Mouse (Mus musculus) megakaryocyte, embryonic 14.5 days (primary cell): ENCODE results near the gene Rab37. TPM values are rescaled to one million over a fixed set of nuclear protein-coding genes. Genes with fewer than 3 reads are reported as not detected.

Experiments used
- H3K27me3 ChIP-seq: replicated peaks from 2 replicates; pipeline ENCODE3; 2012; ENCODE audit warnings: inconsistent platforms
- H3K36me3 ChIP-seq: replicated peaks from 2 replicates; pipeline ENCODE3; 2012; ENCODE audit warnings: low read length, inconsistent platforms, mixed read lengths
- H3K4me1 ChIP-seq: 2 replicates; pipeline ENCODE4 v1.6.1; 2012; ENCODE audit warnings: inconsistent platforms
- H3K4me3 ChIP-seq: replicated peaks from 2 replicates; pipeline ENCODE3; 2012; ENCODE audit warnings: moderate library complexity, mild to moderate bottlenecking, inconsistent platforms
- H3K9me3 ChIP-seq: 2 replicates; pipeline ENCODE4 v1.6.1; 2012; ENCODE audit warnings: inconsistent platforms
- FLI1 ChIP-seq: IDR thresholded peaks from 2 replicates; pipeline ENCODE4 v1.6.1; 2012; ENCODE audit warnings: low read length, inconsistent platforms, mixed read lengths
- GATA1 ChIP-seq: IDR thresholded peaks from 3 replicates; pipeline ENCODE4 v1.6.1; 2012; ENCODE audit warnings: mixed read lengths, low read length, inconsistent platforms, borderline replicate concordance
- polyA plus RNA-seq: library from polyadenylated mRNA; stranded (reverse); fragments of >175 nt; gene quantifications from 2 replicates; pipeline ENCODE4 v1.2.3, GENCODE M21; 2012; ENCODE audit warnings: low replicate concordance; ENCODE audit not compliant: insufficient read depth

Rab37 gene
- polyA plus RNA-seq, 1 experiment = 19.8 TPM

- peak within 1 kb of the TSS; percentile 95 for H3K4me3 ChIP-seq
- peaks cover 57% of the 10 kb centered on the region for H3K36me3 ChIP-seq
- TF ChIP-seq GATA1 (no peak), FLI1 (no peak)
- H3K4me1 ChIP-seq = peaks cover 65% of the 10 kb centered on the region
- no peaks in the 10 kb centered on the region for H3K9me3 ChIP-seq
- H3K27me3 ChIP-seq = no peaks in the 10 kb centered on the region
These were observed 96.5 kb downstream of the Rab37 start, which contains the start of gene Nat9 for GRCm38 (mm10) chr11:115187693-115188092. TSS of gene Nat9 (minus strand) at chr11:115187859.

GRCm38 (mm10) chr11:115188539-115189231 is 97.5 kb downstream of the Rab37 start:
- Histone ChIP-seq H3K9me3 (no peaks in the 10 kb centered on the region), H3K4me3 (peak overlapping the region; percentile 62), H3K4me1 (peaks cover 60% of the 10 kb centered on the region), H3K36me3 (peaks cover 47% of the 10 kb centered on the region), H3K27me3 (no peaks in the 10 kb centered on the region)
- TF ChIP-seq FLI1 (no peak), GATA1 (no peak)

GRCm38 (mm10) chr11:115189304-115189703 is 98.1 kb downstream of the Rab37 start:
- no peak for TF ChIP-seq GATA1
- TF ChIP-seq FLI1 = no peak
- H3K4me3 ChIP-seq = peak overlapping the region; percentile 78
- H3K9me3 ChIP-seq = no peaks in the 10 kb centered on the region
- peaks cover 61% of the 10 kb centered on the region for H3K4me1 ChIP-seq
- H3K36me3 ChIP-seq = peaks cover 41% of the 10 kb centered on the region
- no peaks in the 10 kb centered on the region for H3K27me3 ChIP-seq

- no peaks in the 10 kb centered on the region for H3K27me3 ChIP-seq
- H3K9me3 ChIP-seq = no peaks in the 10 kb centered on the region
- H3K4me1 ChIP-seq = peaks cover 70% of the 10 kb centered on the region
- peak overlapping the region; percentile 51 for H3K4me3 ChIP-seq
- TF ChIP-seq FLI1 (no peak), GATA1 (no peak)
- peaks cover 57% of the 10 kb centered on the region for H3K36me3 ChIP-seq
These were observed 100.9 kb downstream of the Rab37 start for GRCm38 (mm10) chr11:115192180-115192579.

GRCm38 (mm10) chr11:115194693-115195092 is 103.5 kb downstream of the Rab37 start:
- H3K4me1 ChIP-seq = peaks cover 48% of the 10 kb centered on the region
- peaks cover 71% of the 10 kb centered on the region for H3K36me3 ChIP-seq
- no peaks in the 10 kb centered on the region for H3K9me3 ChIP-seq
- no peaks in the 10 kb centered on the region for H3K27me3 ChIP-seq
- TF ChIP-seq FLI1 = no peak
- TF ChIP-seq GATA1 = no peak
- no peak overlapping the region for H3K4me3 ChIP-seq

- H3K4me1 ChIP-seq = peaks cover 42% of the 10 kb centered on the region
- no peak overlapping the region for H3K4me3 ChIP-seq
- no peaks in the 10 kb centered on the region for H3K9me3 ChIP-seq
- H3K27me3 ChIP-seq = no peaks in the 10 kb centered on the region
- TF ChIP-seq FLI1 = no peak
- no peak for TF ChIP-seq GATA1
- H3K36me3 ChIP-seq = peaks cover 74% of the 10 kb centered on the region
These were observed 104.7 kb downstream of the Rab37 start for GRCm38 (mm10) chr11:115195933-115196332.

- no peaks in the 10 kb centered on the region for H3K9me3 ChIP-seq
- H3K4me1 ChIP-seq = peaks cover 33% of the 10 kb centered on the region
- H3K27me3 ChIP-seq = no peaks in the 10 kb centered on the region
- H3K36me3 ChIP-seq = peaks cover 79% of the 10 kb centered on the region
- no peak overlapping the region for H3K4me3 ChIP-seq
- TF ChIP-seq GATA1 (no peak), FLI1 (no peak)
These were observed 106.3 kb downstream of the Rab37 start for GRCm38 (mm10) chr11:115197558-115197957.

GRCm38 (mm10) chr11:115198932-115199384 is 107.7 kb downstream of the Rab37 start:
- H3K9me3 ChIP-seq = no peaks in the 10 kb centered on the region
- peaks cover 34% of the 10 kb centered on the region for H3K4me1 ChIP-seq
- TF ChIP-seq FLI1 (no peak), GATA1 (no peak)
- no peak overlapping the region for H3K4me3 ChIP-seq
- no peaks in the 10 kb centered on the region for H3K27me3 ChIP-seq
- peaks cover 93% of the 10 kb centered on the region for H3K36me3 ChIP-seq

GRCm38 (mm10) chr11:115200520-115200919 is 109.3 kb downstream of the Rab37 start:
- TF ChIP-seq FLI1 (no peak), GATA1 (no peak)
- Histone ChIP-seq H3K27me3 (no peaks in the 10 kb centered on the region), H3K4me1 (peaks cover 23% of the 10 kb centered on the region), H3K9me3 (no peaks in the 10 kb centered on the region), H3K36me3 (peaks cover 95% of the 10 kb centered on the region), H3K4me3 (no peak overlapping the region)

GRCm38 (mm10) chr11:115202316-115202715 is 111.1 kb downstream of the Rab37 start:
- peaks cover 99% of the 10 kb centered on the region for H3K36me3 ChIP-seq
- no peak overlapping the region for H3K4me3 ChIP-seq
- H3K9me3 ChIP-seq = no peaks in the 10 kb centered on the region
- no peaks in the 10 kb centered on the region for H3K27me3 ChIP-seq
- H3K4me1 ChIP-seq = peaks cover 14% of the 10 kb centered on the region
- TF ChIP-seq FLI1 (no peak), GATA1 (no peak)

GRCm38 (mm10) chr11:115202756-115203155 is 111.5 kb downstream of the Rab37 start:
- Histone ChIP-seq H3K4me1 (peaks cover 14% of the 10 kb centered on the region), H3K36me3 (peaks cover 99% of the 10 kb centered on the region), H3K4me3 (no peak overlapping the region), H3K9me3 (no peaks in the 10 kb centered on the region), H3K27me3 (no peaks in the 10 kb centered on the region)
- TF ChIP-seq GATA1 = no peak
- no peak for TF ChIP-seq FLI1
